In the genomic region with DNA sequence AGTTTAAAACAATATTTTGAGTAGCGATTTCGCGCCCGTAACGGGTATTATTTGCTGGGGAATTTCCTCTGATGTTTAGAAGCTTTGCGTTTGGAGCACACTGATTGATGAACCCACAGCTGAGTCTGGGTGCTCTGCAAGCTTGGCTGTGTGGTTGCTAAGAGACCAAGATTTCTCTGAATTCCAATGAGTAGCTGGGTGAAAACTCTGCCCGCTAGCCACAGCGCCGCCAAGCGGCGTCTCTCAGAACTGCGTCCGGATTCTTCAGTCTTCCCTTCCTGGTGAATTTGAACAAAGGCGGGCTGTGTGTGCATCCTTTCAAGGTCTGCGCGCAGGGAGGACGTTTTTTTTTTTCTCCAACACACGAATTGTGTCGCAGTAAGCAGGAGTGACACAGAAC, we compare ENCODE assay signal across 1 mouse cellular context.
TF ChIP-seq lines count a peak whose summit lies in the region.

No protein-coding gene starts in this region.

TF ChIP-seq in CH12.LX, 34 proteins besides CTCF, POLR2A, EP300 and RAD21 (continued from another document):
- TF ChIP-seq ZMIZ1 (IDR thresholded peaks at IDR 0.05; ENCODE audit: low read depth, low read length): no peak
- peak; percentile 86 for TF ChIP-seq SMC3 (IDR thresholded peaks at IDR 0.05; ENCODE audit: low read depth, low read length)
- peak; percentile 70 for TF ChIP-seq SIN3A (IDR thresholded peaks at IDR 0.05; ENCODE audit: low read length)
- TF ChIP-seq KAT2A (IDR thresholded peaks at IDR 0.05; ENCODE audit: insufficient replicate concordance, low read length): no peak
- no peak for TF ChIP-seq MEF2A (IDR thresholded peaks at IDR 0.05; ENCODE audit: borderline replicate concordance, low read depth, low read length)
- no peak for TF ChIP-seq CHD1 (IDR thresholded peaks at IDR 0.05; ENCODE audit: low read depth, low read length)
- TF ChIP-seq ZNF384 (IDR thresholded peaks at IDR 0.05; ENCODE audit: low read depth, low read length): 0 out of 2 replicates have a peak, but pooled peaks have one; percentile 1
- TF ChIP-seq TBP (conservative IDR thresholded peaks at IDR 0.05; ENCODE audit: low read depth, low read length): no peak
- TF ChIP-seq RCOR1 (conservative IDR thresholded peaks at IDR 0.05; ENCODE audit: low read depth, low read length): no peak
- TF ChIP-seq USF1 (IDR thresholded peaks at IDR 0.05; ENCODE audit: low read depth, low read length): no peak
- no peak for TF ChIP-seq POLR2AphosphoS2 (IDR thresholded peaks at IDR 0.05; ENCODE audit: low read depth, low read length)
- TF ChIP-seq TCF12 (IDR thresholded peaks at IDR 0.05; ENCODE audit: low read depth, low read length): no peak
- TF ChIP-seq ZKSCAN1 (IDR thresholded peaks at IDR 0.05; ENCODE audit: borderline replicate concordance, low read depth, low read length): no peak
- TF ChIP-seq E2F4 (IDR thresholded peaks at IDR 0.05; ENCODE audit: insufficient replicate concordance, low read depth, low read length): no peak; the same call in 1 of the 2 replicates
- TF ChIP-seq MXI1 (IDR thresholded peaks at IDR 0.05; ENCODE audit: low read depth, low read length): peak; percentile 81; the same call in 1 of the 2 replicates
- TF ChIP-seq MAX (IDR thresholded peaks at IDR 0.05; ENCODE audit: low read length): no peak
- no peak for TF ChIP-seq BHLHE40 (IDR thresholded peaks at IDR 0.05; ENCODE audit: low read depth, low read length)
- TF ChIP-seq ZC3H11A (IDR thresholded peaks at IDR 0.05; ENCODE audit: low read depth, low read length): peak; percentile 19; the same call in 1 of the 2 replicates
- TF ChIP-seq USF2 (conservative IDR thresholded peaks at IDR 0.05; ENCODE audit: low read depth, low read length): no peak
- TF ChIP-seq NELFE (IDR thresholded peaks at IDR 0.05; ENCODE audit: low read depth, low read length): no peak
- TF ChIP-seq GABPA (IDR thresholded peaks at IDR 0.05; ENCODE audit: insufficient replicate concordance, low read depth, low read length): no peak
- no peak for TF ChIP-seq JUN (IDR thresholded peaks at IDR 0.05; ENCODE audit: insufficient read depth, low read depth, low read length)
- TF ChIP-seq NRF1 (IDR thresholded peaks at IDR 0.05; ENCODE audit: low read depth, low read length): no peak
